Mouse (Mus musculus) mammary gland, adult 2 months (tissue): ENCODE data around the gene Galnt4. TPM values are rescaled to one million over a fixed set of nuclear protein-coding genes. Genes with fewer than 3 reads are reported as not detected.

Source experiments
- polyA plus RNA-seq: library from polyadenylated mRNA; depleted of rRNA; stranded (reverse); fragments of >200 nt; gene quantifications from 2 replicates; pipeline ENCODE4 v1.2.3, GENCODE M21; 2012; ENCODE audit warnings: low replicate concordance; rRNA removed

Galnt4 gene
- 1.3 and 1.4 TPM in 2 replicates for polyA plus RNA-seq

DNA sequence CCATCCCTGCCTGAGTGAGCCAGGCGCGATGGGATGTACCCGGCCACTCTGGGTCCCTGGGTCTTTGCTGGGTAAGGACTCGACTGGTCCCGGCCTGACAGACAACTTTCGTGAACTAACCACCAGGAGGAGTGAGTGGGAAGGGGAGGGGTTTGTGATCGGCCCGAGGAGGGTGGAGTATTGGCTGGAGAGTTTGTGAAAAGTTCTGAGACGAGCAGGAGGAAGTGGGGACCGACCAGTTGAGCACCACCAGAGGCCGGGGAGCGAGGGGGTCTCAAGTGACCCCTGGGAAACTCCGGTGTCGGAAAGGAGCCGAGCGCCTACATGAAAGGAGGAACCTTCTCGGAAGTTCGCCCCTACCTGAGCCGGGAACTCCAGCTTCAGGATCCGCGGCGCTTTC is at the start of gene Galnt4:
TSS of gene Galnt4 (plus strand) at position 196 of the 400 bp plus-strand sequence.

GRCm38 (mm10) chr10:99106703-99107631 is 992 bp upstream of the Galnt4 start, which contains the start of gene Poc1b:
Poc1b (plus strand) TSS chr10:99107036.

DNA sequence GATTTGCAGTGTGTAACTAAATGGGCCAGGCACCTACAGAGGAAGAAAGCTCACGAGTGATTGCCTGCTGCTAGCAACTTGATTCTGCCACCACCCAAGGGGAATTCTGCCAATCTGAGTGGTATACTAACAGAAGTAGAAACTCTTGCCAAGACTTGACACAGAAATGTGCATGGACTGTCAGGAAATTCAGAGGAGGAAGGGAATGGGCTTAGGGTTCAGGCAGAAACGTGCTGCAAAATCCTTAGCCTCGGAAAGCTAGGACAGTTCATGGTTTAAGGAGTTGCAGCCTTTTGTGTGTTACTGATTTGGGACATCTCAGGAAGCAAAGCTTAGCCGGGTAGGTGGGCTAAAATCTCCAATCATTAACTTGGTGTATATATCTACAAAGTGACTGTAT is 18.3 kb downstream of the Galnt4 start, which contains the start of gene Phxr2:
TSS of gene Phxr2 (minus strand) at position 101 of the 400 bp plus-strand sequence.

Other genes starting within 250 kb of the Galnt4 start
- 8.0 and 17.0 TPM in 2 replicates for gene Atp2b1, start 193.8 kb upstream of the Galnt4 start, polyA plus RNA-seq
- gene Poc1b, start 1.1 kb upstream of the Galnt4 start, polyA plus RNA-seq, result 3.8 and 7.5 TPM in 2 replicates
- gene Phxr2, start 18.2 kb downstream of the Galnt4 start, polyA plus RNA-seq, result not detected in 2 replicates
- 44.4 and 49.0 TPM in 2 replicates for gene Dusp6, start 155.1 kb downstream of the Galnt4 start, polyA plus RNA-seq